Mouse (Mus musculus) thymus, adult 2 months (tissue): ENCODE data around the gene Spata13. TPM values are rescaled to one million over a fixed set of nuclear protein-coding genes. Genes with fewer than 3 reads are reported as not detected.

Experiments used
- DNase-seq: peaks from one replicate; pipeline ENCODE4 v3.0.0; 2021
- H3K27ac ChIP-seq: fragments of 200-500 bp; 2 replicates; pipeline ENCODE4 v1.5.1; 2012; ENCODE audit warnings: low read length, control low read depth; ENCODE audit not compliant: control insufficient read depth, insufficient read depth
- H3K27me3 ChIP-seq: fragments of 200-500 bp; 2 replicates; pipeline ENCODE4 v1.6.1; 2012; ENCODE audit warnings: mild to moderate bottlenecking, low read length, moderate library complexity, mixed read lengths; ENCODE audit not compliant: control insufficient read depth, insufficient read depth
- H3K36me3 ChIP-seq: fragments of 200-500 bp; 2 replicates; pipeline ENCODE4 v1.6.1; 2012; ENCODE audit warnings: mild to moderate bottlenecking, low read length, moderate library complexity; ENCODE audit not compliant: control insufficient read depth, insufficient read depth
- H3K4me1 ChIP-seq: fragments of 200-500 bp; replicated peaks from 2 replicates; pipeline ENCODE4 v1.6.1; 2012; ENCODE audit warnings: low read length; ENCODE audit not compliant: control insufficient read depth, insufficient read depth
- H3K4me3 ChIP-seq: fragments of 200-500 bp; 2 replicates; pipeline ENCODE4 v1.5.1; 2012; ENCODE audit warnings: mild to moderate bottlenecking, low read length, control low read depth, moderate library complexity; ENCODE audit not compliant: control insufficient read depth, insufficient read depth
- CTCF ChIP-seq: fragments of 200-500 bp; IDR thresholded peaks from 2 replicates; pipeline ENCODE4 v1.5.1; 2012; ENCODE audit warnings: mild to moderate bottlenecking, control low read depth, low read length, moderate library complexity, borderline replicate concordance; ENCODE audit not compliant: control insufficient read depth, poor library complexity, insufficient read depth; ENCODE audit errors: extremely low read depth
- POLR2A ChIP-seq: fragments of 200-500 bp; IDR thresholded peaks from 2 replicates; pipeline ENCODE4 v1.6.1; 2012; ENCODE audit warnings: mild to moderate bottlenecking, low read length, control low read depth, moderate library complexity; ENCODE audit not compliant: control insufficient read depth, poor library complexity, insufficient read depth; ENCODE audit errors: extremely low read depth
- WGBS: fragments of 180-500 bp; shearing (Covaris S2); methylation state at CpG from one replicate; pipeline ENCODE4 v1.1.7; 2018; 5-methylcytosine and 5-hydroxymethylcytosine counted together
- polyA plus RNA-seq: library from polyadenylated mRNA; depleted of rRNA; stranded (reverse); fragments of >200 nt; gene quantifications from 2 replicates; pipeline ENCODE4 v1.2.3, GENCODE M21; 2012

The Spata13 gene
- polyA plus RNA-seq, 1 experiment, result 80.6 TPM

GRCm38 (mm10) chr14:60757265-60757664 is 123.5 kb downstream of the Spata13 start:
- Histone ChIP-seq H3K27ac (no peak overlapping the region), H3K36me3 (peaks cover 95% of the 10 kb centered on the region), H3K4me3 (no peak overlapping the region), H3K27me3 (no peaks in the 10 kb centered on the region), H3K4me1 (no peaks in the 10 kb centered on the region)
- DNase-seq, result no peak
- WGBS, result 96% methylated on average over 8 of the region's 8 CpGs
- TF ChIP-seq CTCF, result no peak
- no peak for TF ChIP-seq POLR2A

DNA sequence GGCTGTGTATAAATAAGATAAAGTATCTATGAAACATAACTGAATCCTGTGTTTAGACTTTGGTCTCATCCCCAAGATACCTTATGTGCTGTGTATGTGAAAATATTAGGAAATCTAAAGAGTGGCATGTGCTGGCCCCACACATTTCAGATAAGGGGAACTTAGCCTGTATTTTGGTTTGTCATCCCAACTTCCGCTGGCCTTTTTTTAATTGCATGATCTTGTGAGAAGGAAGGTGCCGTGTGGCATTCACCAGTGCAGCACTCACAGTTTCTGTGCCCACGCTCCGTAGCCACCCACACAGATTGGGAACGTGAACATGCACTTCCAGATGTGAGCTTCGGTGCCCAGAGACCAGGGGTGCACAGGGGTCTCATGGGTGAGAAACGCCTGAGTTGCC is 123.9 kb downstream of the Spata13 start:
- Histone ChIP-seq H3K27me3 (no peaks in the 10 kb centered on the region), H3K4me1 (no peaks in the 10 kb centered on the region), H3K27ac (no peak overlapping the region), H3K36me3 (peaks cover 98% of the 10 kb centered on the region), H3K4me3 (no peak overlapping the region)
- no peak for DNase-seq
- 98% methylated on average over 7 of the region's 7 CpGs for WGBS
- TF ChIP-seq POLR2A, result no peak
- TF ChIP-seq CTCF, result no peak

- DNase-seq, result no peak
- no peaks in the 10 kb centered on the region for H3K4me1 ChIP-seq
- H3K36me3 ChIP-seq, result peaks cover 98% of the 10 kb centered on the region
- WGBS, result 94% methylated on average over 8 of the region's 8 CpGs
- no peak for TF ChIP-seq CTCF
- no peak for TF ChIP-seq POLR2A
- no peaks in the 10 kb centered on the region for H3K27me3 ChIP-seq
- no peak overlapping the region for H3K4me3 ChIP-seq
- no peak overlapping the region for H3K27ac ChIP-seq
Measured at GRCm38 (mm10) chr14:60759097-60759496, 125.3 kb downstream of the Spata13 start.

- no peak for TF ChIP-seq CTCF
- TF ChIP-seq POLR2A, result no peak
- H3K27ac ChIP-seq, result no peak overlapping the region
- DNase-seq, result no peak
- H3K4me3 ChIP-seq, result no peak overlapping the region
- no peaks in the 10 kb centered on the region for H3K4me1 ChIP-seq
- H3K36me3 ChIP-seq, result peaks cover 71% of the 10 kb centered on the region
- no peaks in the 10 kb centered on the region for H3K27me3 ChIP-seq
- 91% methylated on average over 10 of the region's 10 CpGs for WGBS
Measured at GRCm38 (mm10) chr14:60761801-60762200, 128.0 kb downstream of the Spata13 start.

- no peak for TF ChIP-seq CTCF
- no peak for TF ChIP-seq POLR2A
- Histone ChIP-seq H3K4me3 (no peak overlapping the region), H3K4me1 (no peaks in the 10 kb centered on the region), H3K27ac (no peak overlapping the region), H3K27me3 (no peaks in the 10 kb centered on the region), H3K36me3 (peaks cover 61% of the 10 kb centered on the region)
- 95% methylated on average over 7 of the region's 7 CpGs for WGBS
- DNase-seq, result no peak
Measured at GRCm38 (mm10) chr14:60762754-60763153, 129.0 kb downstream of the Spata13 start.

- TF ChIP-seq POLR2A (no peak), CTCF (no peak)
- WGBS, result 89% methylated on average over 5 of the region's 5 CpGs
- Histone ChIP-seq H3K27ac (no peak overlapping the region), H3K4me3 (no peak overlapping the region), H3K36me3 (peaks cover 52% of the 10 kb centered on the region), H3K4me1 (no peaks in the 10 kb centered on the region), H3K27me3 (no peaks in the 10 kb centered on the region)
- no peak for DNase-seq
Measured at GRCm38 (mm10) chr14:60763746-60764145, 129.9 kb downstream of the Spata13 start.

DNA sequence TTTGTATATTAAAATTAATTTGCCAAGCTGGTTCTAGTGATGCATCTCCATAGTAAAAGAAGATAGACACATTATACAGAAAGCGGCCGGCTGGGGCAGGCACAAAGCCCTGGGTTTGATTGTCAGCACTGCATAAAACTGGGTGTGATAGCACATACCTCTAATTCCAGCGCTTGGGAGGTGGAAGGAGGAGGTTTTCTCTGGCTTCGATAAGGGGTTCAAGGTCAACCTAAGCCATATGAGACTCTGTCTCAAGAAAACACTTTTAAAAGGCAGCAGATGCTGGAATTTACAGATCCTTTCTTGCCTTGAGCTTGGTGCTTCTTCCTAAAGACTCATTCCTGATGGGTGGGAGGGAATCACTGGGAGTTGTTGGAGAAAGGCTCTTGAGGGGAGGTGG is 130.7 kb downstream of the Spata13 start:
- Histone ChIP-seq H3K4me1 (no peaks in the 10 kb centered on the region), H3K27me3 (no peaks in the 10 kb centered on the region), H3K4me3 (no peak overlapping the region), H3K27ac (no peak overlapping the region), H3K36me3 (peaks cover 44% of the 10 kb centered on the region)
- WGBS, result 97% methylated on average over 4 of the region's 4 CpGs
- no peak for TF ChIP-seq POLR2A
- no peak for TF ChIP-seq CTCF
- DNase-seq, result no peak
